Mouse (Mus musculus): ENCODE data around the gene Scarf1.

- TF ChIP-seq CTCF (conservative IDR thresholded peaks at IDR 0.05 in 1 of 2, IDR thresholded peaks at IDR 0.05 in 1 of 2; ENCODE audit: low read depth in 2 of 2, low read length in 2 of 2) (no peak), USF1 (IDR thresholded peaks at IDR 0.05; ENCODE audit: low read depth, low read length) (no peak), E2F4 (IDR thresholded peaks at IDR 0.05; ENCODE audit: insufficient replicate concordance, low read depth, low read length) (no peak), POLR2A (IDR thresholded peaks at IDR 0.05; ENCODE audit: low read depth, low read length) (no peak), EP300 (IDR thresholded peaks at IDR 0.05; ENCODE audit: low read length) (no peak), RCOR1 (conservative IDR thresholded peaks at IDR 0.05; ENCODE audit: low read depth, low read length) (no peak), MAFK (IDR thresholded peaks at IDR 0.05; ENCODE audit: insufficient replicate concordance, low read length) (no peak), NELFE (IDR thresholded peaks at IDR 0.05; ENCODE audit: low read depth, low read length) (no peak), ZMIZ1 (IDR thresholded peaks at IDR 0.05; ENCODE audit: low read depth, low read length) (no peak), ZNF384 (IDR thresholded peaks at IDR 0.05; ENCODE audit: low read depth, low read length) (no peak), ETS1 (conservative IDR thresholded peaks at IDR 0.05; ENCODE audit: low read depth, low read length) (no peak), POLR2AphosphoS2 (IDR thresholded peaks at IDR 0.05; ENCODE audit: low read depth, low read length) (no peak)
Measured at GRCm38 (mm10) chr11:75544713-75545112, 31.4 kb downstream of the Scarf1 start.

Measured in CH12.LX (cell line).